Mouse (Mus musculus): ENCODE data around the gene Baz2a. TPM values are rescaled to one million over a fixed set of nuclear protein-coding genes. Genes with fewer than 3 reads are reported as not detected.
"Not testable (repeated sequence)": the region's sequence is repeated elsewhere in the genome, so short reads cannot be mapped to it uniquely, and the experiment has no call there.

The Baz2a gene
- polyA plus RNA-seq, 2 experiments from 2014 or later: 50.9 to 75.4 TPM

DNA sequence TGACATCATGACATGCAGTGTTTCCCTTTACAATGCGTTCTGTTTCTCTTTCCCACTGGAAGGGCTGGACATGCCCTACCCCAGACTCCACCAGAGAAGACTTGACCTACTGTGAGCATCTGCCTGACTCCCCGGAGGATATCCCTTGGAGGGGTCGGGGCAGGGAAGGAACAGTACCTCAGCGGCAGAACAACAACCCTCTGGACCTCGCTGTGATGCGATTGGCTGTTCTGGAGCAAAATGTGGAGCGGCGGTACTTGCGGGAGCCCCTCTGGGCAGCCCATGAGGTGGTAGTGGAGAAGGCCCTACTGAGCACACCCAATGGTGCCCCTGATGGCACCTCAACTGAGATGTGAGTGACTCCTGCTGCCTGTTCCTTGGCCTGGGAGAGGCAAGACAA is 33.5 kb downstream of the Baz2a start:
- ATAC-seq: no peak

DNA sequence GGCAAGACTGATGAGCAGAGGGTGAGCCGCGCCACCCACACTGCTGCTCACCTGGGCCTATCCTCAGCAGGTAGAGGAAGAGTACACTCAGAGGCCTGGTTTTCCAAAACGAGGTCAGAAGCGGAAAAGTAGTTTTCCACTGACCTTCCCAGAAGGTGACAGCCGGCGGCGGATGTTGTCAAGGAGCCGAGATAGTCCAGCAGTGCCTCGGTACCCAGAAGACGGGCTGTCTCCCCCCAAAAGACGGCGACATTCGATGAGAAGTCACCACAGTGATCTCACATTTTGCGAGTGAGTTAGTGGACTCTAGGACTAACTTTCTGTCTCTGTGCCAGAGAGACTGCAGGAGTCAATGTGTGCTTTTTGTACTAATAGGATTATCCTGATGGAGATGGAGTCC is 34.6 kb downstream of the Baz2a start:
- no peak for ATAC-seq

GRCm38 (mm10) chr10:128127497-128127896 is 36.1 kb downstream of the Baz2a start:
- no peak for ATAC-seq

GRCm38 (mm10) chr10:128128143-128128542 is 36.8 kb downstream of the Baz2a start:
- no peak for ATAC-seq

DNA sequence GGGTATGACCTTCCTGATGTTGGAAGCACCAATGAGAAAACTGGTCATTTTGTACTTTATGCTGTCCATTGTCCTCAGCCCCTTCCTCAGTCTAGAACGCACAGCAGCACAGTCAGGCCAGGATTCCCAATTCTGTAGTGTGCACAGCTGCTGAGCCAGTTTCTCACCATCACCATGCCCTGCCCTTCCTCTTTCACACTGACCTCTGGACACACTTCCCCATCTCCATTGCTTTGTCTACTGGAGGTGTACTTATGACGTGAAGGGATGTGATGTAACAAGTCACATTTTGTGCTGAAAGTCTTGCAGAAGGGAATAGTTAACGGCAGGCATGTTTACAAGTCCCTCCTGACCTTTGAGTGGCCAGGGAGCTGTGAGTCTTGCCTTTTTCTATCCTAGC is 39.9 kb downstream of the Baz2a start:
- ATAC-seq: no peak

GRCm38 (mm10) chr10:128131812-128132211 is 40.4 kb downstream of the Baz2a start:
- ATAC-seq: no peak

DNA sequence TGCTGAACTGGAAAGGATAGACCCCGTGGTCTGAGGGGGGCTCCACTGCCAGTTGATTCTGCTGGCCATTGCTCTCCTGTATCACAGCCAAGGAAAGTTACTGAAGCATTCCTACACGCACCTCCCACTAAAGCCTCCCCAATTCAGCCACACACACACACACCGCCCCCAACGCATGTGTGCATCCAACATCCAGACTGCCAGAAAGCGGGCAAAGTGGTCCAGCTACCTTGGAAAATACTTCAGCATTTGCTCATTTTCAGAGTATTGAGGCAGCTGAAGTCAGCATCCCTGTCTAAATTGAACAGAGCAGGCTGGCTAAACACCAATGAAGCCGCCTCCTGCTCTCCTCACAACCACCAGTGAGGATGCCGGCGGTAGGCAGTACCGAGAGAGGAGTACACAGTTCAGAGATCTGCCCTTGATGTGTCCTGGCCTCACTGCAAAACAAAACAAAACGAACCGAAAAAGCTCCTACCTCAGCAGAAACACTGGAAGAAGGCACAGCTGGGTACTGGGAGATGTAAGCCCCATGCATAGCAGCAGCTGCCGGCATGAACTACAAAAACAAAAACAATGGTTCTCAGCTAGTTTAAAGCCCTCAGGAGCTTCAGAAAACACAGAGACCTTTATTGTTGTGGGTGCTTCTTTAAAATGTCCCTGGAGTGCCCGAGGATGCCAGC is 42.4 kb downstream of the Baz2a start:
- no peak for ATAC-seq

GRCm38 (mm10) chr10:128135374-128135773 is 44.0 kb downstream of the Baz2a start:
- peak; percentile 81 for ATAC-seq

GRCm38 (mm10) chr10:128140236-128140952 is 49.0 kb downstream of the Baz2a start:
- ATAC-seq: peak; percentile 60

GRCm38 (mm10) chr10:128142165-128142564 is 50.8 kb downstream of the Baz2a start:
- ATAC-seq: no peak

GRCm38 (mm10) chr10:128143659-128144058 is 52.3 kb downstream of the Baz2a start:
- no peak for ATAC-seq

DNA sequence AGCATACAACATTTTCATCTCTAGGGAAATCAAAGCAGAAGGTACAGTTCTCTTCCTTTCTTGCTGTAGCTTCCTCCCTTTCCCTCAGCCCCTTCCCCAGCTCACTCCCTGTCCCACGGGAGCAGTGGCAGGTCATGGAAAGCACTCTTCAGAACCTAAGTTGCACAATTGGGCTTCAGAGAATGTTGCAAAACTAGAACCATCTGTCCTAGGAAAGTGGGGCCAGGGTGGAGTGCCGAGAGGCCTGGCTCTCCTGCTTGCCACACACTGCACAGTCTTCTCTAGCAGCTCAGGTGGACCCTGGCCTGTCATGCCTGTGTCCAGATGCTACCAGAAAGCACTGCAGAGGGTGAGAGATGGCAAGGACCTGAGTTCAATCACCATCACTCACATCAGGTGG is 53.6 kb downstream of the Baz2a start:
- ATAC-seq: no peak

DNA sequence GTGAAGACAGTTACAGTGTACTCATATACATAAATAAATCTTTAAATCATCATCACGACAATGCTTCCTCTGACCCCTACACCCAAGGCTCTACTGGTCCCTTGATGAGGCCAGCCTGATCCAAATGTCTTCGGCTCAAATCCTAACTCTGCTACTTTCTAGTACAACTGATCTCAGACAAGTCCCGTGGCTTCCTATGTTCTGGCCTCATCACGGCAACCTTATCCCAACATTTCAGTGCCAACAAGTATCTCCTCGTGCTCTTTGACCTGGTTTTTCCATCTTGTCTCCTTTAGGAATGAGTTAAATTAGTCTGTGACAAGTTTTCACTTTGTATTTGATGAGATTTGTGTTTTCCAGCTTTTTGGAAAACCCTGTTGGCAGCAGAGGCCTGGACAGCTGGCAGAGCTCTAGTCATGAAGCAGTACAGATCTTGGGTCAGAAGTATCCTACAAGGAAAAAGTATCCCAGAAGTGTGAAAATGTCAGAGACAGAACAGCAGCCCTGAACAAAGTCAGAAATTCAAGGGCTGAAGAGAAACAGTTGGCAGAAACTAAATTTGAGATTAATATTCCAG is 57.5 kb downstream of the Baz2a start:
- ATAC-seq: no peak

- no peak for ATAC-seq
These were observed 58.2 kb downstream of the Baz2a start for GRCm38 (mm10) chr10:128149592-128149991.

DNA sequence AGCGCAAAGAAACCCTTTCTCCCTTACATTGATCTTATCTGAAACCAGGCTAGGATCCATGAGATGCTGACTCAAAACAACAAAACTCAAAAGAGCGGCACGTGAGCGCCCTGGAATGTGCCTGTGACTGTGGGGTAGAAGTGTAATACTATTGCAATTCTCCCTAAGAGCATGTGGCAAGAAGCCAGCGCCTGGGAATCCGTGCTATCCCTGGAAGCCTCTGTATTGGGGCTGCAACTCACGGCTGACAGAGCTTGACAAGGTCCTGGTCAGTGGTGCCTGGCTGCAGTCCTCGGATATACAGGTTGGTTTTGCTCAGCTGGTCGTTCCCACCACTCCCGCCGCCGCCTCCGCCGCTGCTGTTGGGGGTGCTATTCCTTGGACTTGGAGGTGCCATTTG is 59.6 kb downstream of the Baz2a start:
- no peak for ATAC-seq

- no peak for ATAC-seq
These were observed 62.6 kb downstream of the Baz2a start for GRCm38 (mm10) chr10:128153978-128154377.

DNA sequence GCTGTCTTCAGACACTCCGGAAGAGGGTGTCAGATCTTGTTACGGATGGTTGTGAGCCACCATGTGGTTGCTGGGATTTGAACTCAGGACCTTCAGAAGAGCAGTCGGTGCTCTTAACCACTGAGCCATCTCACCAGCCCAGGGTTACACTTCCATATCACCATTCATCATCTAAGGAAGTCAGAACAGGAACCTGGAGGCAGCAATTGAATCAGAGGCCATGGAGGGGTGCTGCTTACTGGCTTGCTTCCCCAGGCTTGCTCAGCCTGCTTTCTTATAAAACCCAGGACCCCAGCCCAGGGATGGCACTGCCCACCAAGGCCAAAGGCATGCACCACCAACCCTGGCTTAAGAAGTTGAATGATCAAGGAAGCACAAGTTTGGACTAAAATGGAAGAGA is 74.3 kb downstream of the Baz2a start:
- ATAC-seq: not testable (repeated sequence)

DNA sequence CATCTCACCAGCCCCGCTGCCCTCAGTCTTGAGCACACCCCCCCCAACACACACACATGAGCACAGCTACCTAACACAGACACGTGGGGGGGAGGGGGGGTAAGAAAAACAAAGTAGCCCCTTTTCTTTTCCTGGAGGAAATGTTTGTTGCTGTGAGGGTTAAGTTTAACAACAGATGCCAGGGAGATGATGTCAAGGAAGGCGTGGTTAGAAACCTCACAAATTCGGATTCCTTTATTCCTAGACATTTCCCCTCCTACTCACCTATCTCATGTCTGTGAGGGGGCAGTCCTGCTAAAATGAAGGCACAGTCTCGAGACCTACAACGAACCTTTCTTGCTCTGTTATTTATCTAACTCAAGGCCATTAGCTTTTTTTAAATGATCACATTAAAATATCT is 75.7 kb downstream of the Baz2a start:
- no peak for ATAC-seq

GRCm38 (mm10) chr10:128171348-128171747 is 80.0 kb downstream of the Baz2a start:
- ATAC-seq: not testable (repeated sequence)

DNA sequence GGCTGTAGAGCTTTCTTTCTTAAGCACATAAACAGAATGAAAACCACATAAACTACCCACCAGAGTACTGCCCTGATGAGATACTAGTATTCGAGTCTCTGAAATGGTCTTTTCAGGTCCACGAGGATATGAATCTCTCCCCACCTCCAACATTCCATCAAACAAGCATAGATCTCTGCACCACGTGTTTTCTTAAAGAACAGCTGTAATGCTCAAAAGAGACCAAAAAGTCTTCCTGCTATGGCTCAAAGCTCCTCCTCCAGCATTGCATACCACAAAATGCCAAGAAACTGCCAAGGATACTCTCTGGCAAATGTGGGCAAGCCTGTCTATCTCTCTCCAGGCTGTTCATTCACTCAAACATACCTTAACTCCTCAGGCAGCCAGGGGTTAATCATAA is 83.9 kb downstream of the Baz2a start:
- no peak for ATAC-seq

GRCm38 (mm10) chr10:128175996-128176755 is 84.8 kb downstream of the Baz2a start:
- ATAC-seq: peak; percentile 99

- no peak for ATAC-seq
These were observed 85.9 kb downstream of the Baz2a start for GRCm38 (mm10) chr10:128177316-128177715.

Measured in CD4-positive, CD25-positive, alpha-beta regulatory T cell, adult 4 months (primary cell).